In the genomic region with DNA sequence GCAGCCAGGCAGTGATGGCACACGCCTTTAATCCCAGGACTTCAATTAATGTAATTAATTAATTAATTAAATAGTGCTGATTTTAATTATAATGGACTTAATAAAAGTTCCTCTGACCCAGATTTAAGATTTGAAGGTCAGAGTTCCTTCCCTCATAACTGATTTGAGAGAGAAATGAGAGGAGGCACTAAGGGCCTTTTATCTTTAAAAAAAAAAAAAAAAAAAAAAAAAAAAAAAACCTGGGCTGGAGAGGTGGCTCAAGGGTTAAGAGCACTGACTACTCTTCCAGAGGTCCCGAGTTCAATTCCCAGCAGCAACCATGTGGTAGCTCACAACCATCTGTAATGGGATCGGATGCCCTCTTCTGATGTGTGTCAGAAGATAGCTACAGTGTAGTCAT, we compare ENCODE assay signal across 21 mouse cellular contexts.
"Had no signal": no experiment of that assay in that cellular context is flagged by ENCODE, and none has a peak within 500 bp of the region (broad histone marks: within the 10 kb centered on the region; RNA-seq: fewer than 3 reads in every experiment).

No protein-coding gene starts in this region.

- DNase-seq: gastrocnemius, adult 2 months; gastrocnemius, postnatal 10 days; gastrocnemius, postnatal 25 days; heart, adult 18-20 months; heart, postnatal 14 days; heart, postnatal 36 days; layer of hippocampus, adult 9-11 months; layer of hippocampus, postnatal 36 days; left cerebral cortex, postnatal 4 days had no signal

- H3K4me3 ChIP-seq: gastrocnemius, adult 2 months; heart, embryonic 10.5 days; heart, embryonic 13.5 days; heart, embryonic 15.5 days; hindbrain, embryonic 13.5 days; hindbrain, embryonic 15.5 days; kidney, embryonic 15.5 days; limb, embryonic 13.5 days; limb, embryonic 15.5 days had no signal

- H3K4me2 ChIP-seq: heart, embryonic 13.5 days; heart, embryonic 15.5 days; hindbrain, embryonic 13.5 days; hindbrain, embryonic 15.5 days; kidney, embryonic 15.5 days; limb, embryonic 13.5 days; limb, embryonic 15.5 days; liver, embryonic 11.5 days had no signal

- H3K4me1 ChIP-seq: heart, embryonic 10.5 days; heart, embryonic 13.5 days; heart, embryonic 15.5 days; hindbrain, embryonic 13.5 days; hindbrain, embryonic 15.5 days; kidney, embryonic 15.5 days; limb, embryonic 13.5 days; limb, embryonic 15.5 days had no signal

- ATAC-seq: hindbrain, postnatal 0 days had no signal

- H3K27ac ChIP-seq: gastrocnemius, adult 2 months; heart, embryonic 10.5 days; heart, embryonic 13.5 days; heart, embryonic 15.5 days; hindbrain, embryonic 13.5 days; hindbrain, embryonic 15.5 days; hindbrain, postnatal 0 days; kidney, postnatal 0 days; limb, embryonic 13.5 days; limb, embryonic 15.5 days; liver, embryonic 14.5 days had no signal

- H3K27me3 ChIP-seq: heart, embryonic 13.5 days; heart, embryonic 15.5 days; hindbrain, embryonic 13.5 days; hindbrain, embryonic 15.5 days; kidney, embryonic 15.5 days; limb, embryonic 13.5 days; limb, embryonic 15.5 days had no signal

- H3K9me3 ChIP-seq: heart, embryonic 10.5 days; heart, embryonic 13.5 days; heart, embryonic 15.5 days; hindbrain, embryonic 13.5 days; hindbrain, embryonic 15.5 days; kidney, embryonic 15.5 days; limb, embryonic 13.5 days had no signal

- H3K9ac ChIP-seq: heart, embryonic 13.5 days; heart, embryonic 15.5 days; hindbrain, embryonic 13.5 days; hindbrain, embryonic 15.5 days; kidney, embryonic 15.5 days; limb, embryonic 13.5 days; limb, embryonic 15.5 days; liver, embryonic 14.5 days had no signal
